Mouse (Mus musculus) MEL (cell line): ENCODE results near the gene Mlh1.

Source experiments
- CTCF ChIP-seq, 3 experiments: IDR thresholded peaks in 2 of 3; conservative IDR thresholded peaks in 1 of 3; 2 replicates each; pipeline ENCODE4 v1.5.1; 2011 to 2012; ENCODE audit warnings: low read length in 3 of 3, low read depth in 2 of 3, mild to moderate bottlenecking in 2 of 3, improper control_type of control experiment in 1 of 3, inconsistent platforms in 1 of 3, mixed read lengths in 1 of 3, moderate library complexity in 1 of 3; ENCODE audit not compliant: control insufficient read depth in 1 of 3, insufficient read depth in 1 of 3, poor library complexity in 1 of 3, severe bottlenecking in 1 of 3
- E2F4 ChIP-seq: IDR thresholded peaks from 2 replicates; pipeline ENCODE4 v1.6.1; 2011; ENCODE audit warnings: low read depth, low read length, improper control_type of control experiment, borderline replicate concordance
- EP300 ChIP-seq, 2 experiments: IDR thresholded peaks; 2 replicates each; pipeline ENCODE4 v1.6.1; 2011; ENCODE audit warnings: improper control_type of control experiment in 2 of 2, low read length in 2 of 2, low read depth in 1 of 2, mild to moderate bottlenecking in 1 of 2
- ETS1 ChIP-seq: IDR thresholded peaks from 2 replicates; pipeline ENCODE4 v1.6.1; 2012; ENCODE audit warnings: low read depth, mild to moderate bottlenecking, inconsistent platforms, low read length, improper control_type of control experiment, moderate library complexity
- GATA1 ChIP-seq: IDR thresholded peaks from 2 replicates; pipeline ENCODE4 v1.6.1; 2011; ENCODE audit warnings: low read depth, low read length, improper control_type of control experiment
- MYB ChIP-seq: IDR thresholded peaks from 2 replicates; pipeline ENCODE4 v1.6.1; 2011; ENCODE audit warnings: mild to moderate bottlenecking, low read depth, low read length, improper control_type of control experiment
- NELFE ChIP-seq: IDR thresholded peaks from 2 replicates; pipeline ENCODE4 v1.6.1; 2011; ENCODE audit warnings: low read depth, low read length, improper control_type of control experiment
- POLR2A ChIP-seq, 2 experiments: IDR thresholded peaks; 2 replicates each; pipeline ENCODE4 v1.6.1; 2011 to 2012; ENCODE audit warnings: low read length in 2 of 2, mild to moderate bottlenecking in 2 of 2, control low read depth in 1 of 2, improper control_type of control experiment in 1 of 2, low read depth in 1 of 2, moderate library complexity in 1 of 2; ENCODE audit not compliant: control insufficient read depth in 1 of 2, insufficient read depth in 1 of 2, poor library complexity in 1 of 2
- RAD21 ChIP-seq: IDR thresholded peaks from 2 replicates; pipeline ENCODE4 v1.6.1; 2011; ENCODE audit warnings: mild to moderate bottlenecking, low read depth, low read length, improper control_type of control experiment
- SIN3A ChIP-seq: IDR thresholded peaks from 2 replicates; pipeline ENCODE4 v1.6.1; 2012; ENCODE audit warnings: low read length, improper control_type of control experiment, inconsistent platforms
- TCF12 ChIP-seq: IDR thresholded peaks from 2 replicates; pipeline ENCODE4 v1.6.1; 2014; ENCODE audit warnings: low read depth, mild to moderate bottlenecking, inconsistent platforms, low read length, improper control_type of control experiment, moderate library complexity
- ZMIZ1 ChIP-seq: IDR thresholded peaks from 2 replicates; pipeline ENCODE4 v1.6.1; 2012; ENCODE audit warnings: low read depth, mild to moderate bottlenecking, inconsistent platforms, low read length, improper control_type of control experiment, moderate library complexity

DNA sequence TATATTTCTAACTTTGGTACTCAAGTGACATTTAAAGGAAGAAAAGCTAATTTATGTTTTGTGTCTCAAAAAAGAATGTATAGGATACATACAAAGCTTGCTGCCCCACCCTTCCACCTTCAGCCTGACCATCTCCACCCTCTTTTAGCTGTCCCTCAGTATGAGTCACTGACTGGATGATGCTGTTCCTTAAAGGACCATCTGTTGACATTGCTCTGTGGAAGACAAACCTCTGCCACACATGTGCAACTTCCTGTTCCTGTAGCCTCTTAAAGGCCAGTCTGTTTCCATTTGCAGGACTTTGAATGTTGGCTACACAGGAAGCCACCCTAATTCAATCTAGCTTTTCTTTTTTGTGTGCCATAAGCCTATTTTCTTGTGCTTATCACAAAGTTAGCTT, 55.2 kb downstream of the Mlh1 start:
- TF ChIP-seq CTCF (IDR thresholded peaks at IDR 0.05 in 2 of 3, conservative IDR thresholded peaks at IDR 0.05 in 1 of 3; ENCODE audit: control insufficient read depth in 1 of 3, insufficient read depth in 1 of 3, low read depth in 2 of 3, low read length in 3 of 3, poor library complexity in 1 of 3, severe bottlenecking in 1 of 3) (no peak), NELFE (no peak), TCF12 (no peak), GATA1 (no peak), EP300 (IDR thresholded peaks at IDR 0.05; ENCODE audit: low read depth in 1 of 2, low read length in 2 of 2) (no peak), POLR2A (IDR thresholded peaks at IDR 0.05; ENCODE audit: control insufficient read depth in 1 of 2, insufficient read depth in 1 of 2, low read depth in 1 of 2, low read length in 2 of 2, poor library complexity in 1 of 2) (no peak), ETS1 (no peak), MYB (no peak), E2F4 (no peak), RAD21 (no peak), ZMIZ1 (no peak), SIN3A (no peak)
